Mouse (Mus musculus) left cerebral cortex, postnatal 10 days (tissue): Measurements from ENCODE around the gene Tmem150c. TPM values are rescaled to one million over a fixed set of nuclear protein-coding genes. Genes with fewer than 3 reads are reported as not detected.

ENCODE experiments used
- DNase-seq, 2 experiments: peaks; one replicate each; pipeline ENCODE4 v3.0.0; 2021 to 2022; ENCODE audit warnings: low spot score in 2 of 2, mixed read lengths in 1 of 2; ENCODE audit errors: extremely low spot score in 1 of 2
- intact Hi-C: fragments of 180-260 bp; cut with DNase I; formaldehyde crosslinking; loops from one replicate; pipeline ENCODE4 v1.15.1; 2025
- total RNA-seq, 2 experiments: library from RNA; stranded (reverse); gene quantifications; 2 replicates each; pipeline ENCODE4 v1.2.3; 2021

Gene Tmem150c
- total RNA-seq, 2 experiments from 2014 or later, result 67.9 to 80.0 TPM

DNA sequence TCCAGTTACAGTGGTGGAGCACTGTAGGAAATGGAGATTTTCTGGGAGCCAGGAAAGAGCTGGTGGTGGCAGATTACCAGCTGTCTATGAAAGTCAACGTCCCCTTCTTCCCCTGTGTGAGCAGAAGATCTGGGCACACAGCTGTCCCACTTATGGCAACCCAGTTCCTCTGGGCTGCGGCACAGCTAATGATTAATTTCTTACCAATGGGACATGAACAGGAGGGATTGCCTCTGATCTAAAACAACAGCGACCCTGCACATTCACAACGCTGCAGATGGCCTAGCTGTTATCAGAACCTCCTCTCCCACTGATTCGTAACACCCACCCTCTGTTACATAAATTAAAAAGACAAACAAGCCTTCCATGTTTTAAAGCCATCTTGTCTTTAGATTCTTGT lies 46.2 kb downstream of the Tmem150c start:
- DNase-seq, result no peak
- intact Hi-C loops, result no loop called here

GRCm38 (mm10) chr5:100110581-100110980 lies 49.0 kb downstream of the Tmem150c start:
- intact Hi-C loops, result no loop called here
- no peak for DNase-seq

DNA sequence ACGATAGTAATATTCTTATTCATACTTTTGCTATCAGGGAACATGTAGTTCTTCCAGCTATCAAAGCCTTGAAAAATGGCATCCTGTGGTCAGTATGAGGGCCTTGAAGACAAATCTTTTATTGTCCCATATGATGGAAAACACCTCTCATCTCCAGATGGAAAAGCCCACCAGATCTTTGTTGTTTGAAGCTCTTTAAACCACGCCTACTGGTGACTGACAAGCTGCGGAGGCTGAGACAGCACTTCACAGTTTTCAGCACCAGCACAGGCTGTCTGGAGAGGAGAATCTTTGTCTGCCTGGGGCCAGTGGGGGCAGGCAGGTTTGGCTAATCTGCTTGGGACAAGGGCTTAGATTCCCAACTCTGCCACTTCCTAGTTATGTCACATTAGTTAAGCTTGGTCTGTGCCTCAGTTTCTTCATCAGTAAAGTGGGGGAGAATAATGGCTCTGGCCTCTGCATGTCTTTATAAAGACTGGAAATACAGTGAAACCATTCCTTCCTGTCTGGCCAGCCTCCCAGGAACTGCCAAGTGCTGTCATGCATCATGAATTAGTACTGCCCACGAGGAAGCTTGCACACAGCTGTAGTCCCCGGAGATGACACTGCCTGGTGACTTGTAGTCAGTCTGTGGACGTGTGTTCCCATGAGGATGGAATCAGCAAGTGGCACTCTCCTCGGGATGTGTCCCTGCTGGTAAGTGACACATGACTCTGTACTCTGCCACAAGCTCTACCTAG lies 49.9 kb downstream of the Tmem150c start:
- DNase-seq, result peak in 1 of 2 experiments; percentile 32
- intact Hi-C loops, result no loop called here

DNA sequence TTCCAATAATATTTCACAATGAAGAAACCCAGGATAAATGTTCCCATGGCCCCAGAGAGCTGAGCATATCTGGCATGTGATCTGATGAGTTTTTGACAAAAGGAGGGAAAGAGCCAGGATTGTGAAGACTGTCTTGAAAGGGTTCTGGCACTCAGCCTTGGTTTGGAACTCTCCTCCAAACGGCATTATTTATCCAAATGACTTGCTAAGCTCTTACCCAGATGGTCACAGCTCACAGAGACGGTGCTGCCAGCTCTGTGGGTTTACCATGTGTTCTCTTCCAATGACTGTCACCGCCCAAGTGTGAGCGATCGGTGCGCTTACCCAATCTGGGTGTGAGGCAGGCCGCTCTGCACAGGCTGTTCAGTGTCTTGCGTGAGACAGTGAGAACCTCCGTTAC lies 50.7 kb downstream of the Tmem150c start:
- DNase-seq, result peak; percentile 50 to 78
- intact Hi-C loops, result no loop called here

DNA sequence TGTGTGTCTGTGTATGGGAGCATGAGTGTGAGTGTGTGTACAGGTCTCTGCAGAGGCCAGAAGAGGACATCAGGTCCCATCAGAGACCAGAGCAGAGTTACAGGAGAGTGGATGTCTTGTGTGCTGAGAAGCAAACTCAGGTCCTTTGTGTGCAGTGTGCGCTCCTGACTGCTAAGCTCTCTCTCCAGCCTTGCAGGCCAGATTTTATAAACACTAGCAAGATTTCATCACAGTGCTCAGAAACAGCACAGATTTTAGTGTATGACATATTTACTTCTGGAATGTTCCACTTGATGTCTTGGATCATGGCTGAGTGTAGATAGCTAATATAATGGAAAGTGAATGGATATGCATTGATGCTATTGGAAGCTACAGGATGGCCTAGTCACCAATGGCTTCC lies 57.2 kb downstream of the Tmem150c start:
- no peak for DNase-seq
- intact Hi-C loops, result no loop called here

- intact Hi-C loops, result no loop called here
- DNase-seq, result no peak
Observed at GRCm38 (mm10) chr5:100097967-100098366, 61.6 kb downstream of the Tmem150c start.

- intact Hi-C loops, result no loop called here
- DNase-seq, result no peak
Observed at GRCm38 (mm10) chr5:100096955-100097354, 62.7 kb downstream of the Tmem150c start.

- intact Hi-C loops, result no loop called here
- DNase-seq, result no peak
Observed at GRCm38 (mm10) chr5:100091602-100092001, 68.0 kb downstream of the Tmem150c start.

- no peak for DNase-seq
- intact Hi-C loops, result no loop called here
Observed at GRCm38 (mm10) chr5:100091263-100091594, 68.4 kb downstream of the Tmem150c start.

DNA sequence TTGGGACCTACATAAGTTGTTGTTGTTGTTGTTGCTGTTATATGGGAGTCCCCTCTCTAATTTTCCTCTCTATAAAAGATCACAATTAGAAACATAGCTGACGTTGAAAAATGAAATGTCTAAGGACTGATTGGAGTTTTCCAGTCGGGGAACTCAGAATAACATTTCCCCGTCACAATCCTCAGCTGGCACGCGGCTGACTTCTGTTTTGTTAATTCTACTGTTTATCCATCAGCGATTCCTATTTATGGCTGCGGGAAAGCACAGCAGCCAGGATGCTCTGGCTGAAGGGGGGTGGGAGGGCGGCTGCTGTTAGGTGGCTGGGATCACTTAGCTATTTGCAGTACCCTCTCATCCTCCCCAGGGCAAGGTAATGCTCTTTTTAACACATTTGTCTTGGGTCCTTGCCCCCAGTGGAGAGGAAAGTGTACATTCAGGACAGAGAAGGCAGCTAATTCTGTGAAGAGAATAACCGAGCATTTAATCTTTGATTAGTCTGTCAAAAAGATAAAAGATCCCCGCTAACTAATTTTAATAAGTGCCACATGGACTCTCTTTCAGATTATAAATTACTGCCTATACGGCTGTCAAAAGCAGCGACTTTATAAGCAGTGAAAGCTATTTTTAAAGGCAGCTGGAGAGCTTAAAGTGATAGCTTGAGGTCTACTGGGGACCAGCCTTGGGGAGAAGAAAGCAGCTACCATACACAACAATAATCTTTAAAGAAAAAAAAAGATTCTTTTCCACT lies 68.9 kb downstream of the Tmem150c start:
- intact Hi-C loops, result no loop called here
- no peak for DNase-seq

DNA sequence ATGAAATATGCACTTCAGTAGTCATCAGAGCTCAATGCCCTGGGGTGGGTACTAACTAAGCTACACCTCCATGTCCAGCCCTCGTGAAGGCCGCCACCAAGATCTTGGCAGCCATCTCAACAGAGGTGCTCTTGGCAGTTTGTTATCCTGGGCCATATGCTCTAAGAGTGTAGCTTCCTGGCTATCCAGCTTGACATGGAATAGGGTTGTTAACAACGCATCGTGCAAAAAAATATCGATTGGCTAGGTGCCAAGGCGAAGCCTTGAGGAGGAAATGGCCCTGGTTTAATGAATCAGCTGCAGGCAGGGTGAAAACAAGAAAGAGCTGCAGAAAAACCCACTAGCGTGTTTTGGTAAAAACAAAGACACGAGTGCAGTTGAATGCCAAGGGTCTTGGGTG lies 74.5 kb downstream of the Tmem150c start:
- DNase-seq, result no peak
- intact Hi-C loops, result no loop called here

- intact Hi-C loops, result loop anchor here (5.0 kb wide), 1 partner anchor 73 kb away; the partner anchor contains the start of gene Tmem150c
- no peak for DNase-seq
Observed at GRCm38 (mm10) chr5:100083953-100084562, 75.5 kb downstream of the Tmem150c start.

- intact Hi-C loops, result loop anchor here (5.0 kb wide), 1 partner anchor 75 kb away; the partner anchor contains the start of gene Tmem150c
- DNase-seq, result no peak
Observed at GRCm38 (mm10) chr5:100082006-100082405, 77.6 kb downstream of the Tmem150c start.

- no peak for DNase-seq
- intact Hi-C loops, result loop anchor here (5.0 kb wide), 1 partner anchor 77 kb away; the partner anchor contains the start of gene Tmem150c
Observed at GRCm38 (mm10) chr5:100079931-100080275, 79.7 kb downstream of the Tmem150c start.

- intact Hi-C loops, result no loop called here
- DNase-seq, result no peak
Observed at GRCm38 (mm10) chr5:100079040-100079930, 80.3 kb downstream of the Tmem150c start.

GRCm38 (mm10) chr5:100074571-100074970 lies 85.0 kb downstream of the Tmem150c start:
- intact Hi-C loops, result loop anchor here (5.0 kb wide), 1 partner anchor 228 kb away; no protein-coding TSS in a partner anchor
- no peak for DNase-seq

GRCm38 (mm10) chr5:100072557-100072956 lies 87.1 kb downstream of the Tmem150c start:
- DNase-seq, result no peak
- intact Hi-C loops, result loop anchor here (5.0 kb wide), 1 partner anchor 230 kb away; no protein-coding TSS in a partner anchor

DNA sequence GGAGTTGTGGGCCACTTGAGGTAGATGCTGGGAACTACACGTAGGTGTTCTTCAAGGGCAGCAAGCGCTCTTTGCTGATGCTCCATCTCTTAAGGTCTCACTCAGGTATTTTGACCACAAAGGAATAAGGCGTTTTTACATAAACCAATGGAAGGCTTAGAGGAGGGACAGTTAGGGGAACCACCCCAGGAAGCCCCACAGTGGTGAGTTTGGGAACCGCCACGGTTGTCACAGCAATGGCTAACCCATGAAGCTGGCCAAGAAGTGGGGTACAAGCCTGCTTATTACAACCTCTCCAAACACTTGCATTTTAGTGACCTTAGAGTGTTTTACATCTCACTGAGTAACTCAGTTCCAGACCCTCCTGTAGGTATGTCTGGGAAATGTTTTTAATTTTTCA lies 88.1 kb downstream of the Tmem150c start:
- intact Hi-C loops, result loop anchor here (2.0 to 5.0 kb wide), 2 partner anchors 169 to 231 kb away; no protein-coding TSS in a partner anchor
- DNase-seq, result no peak

- peak; percentile 80 to 82 for DNase-seq
- intact Hi-C loops, result loop anchor here (2.0 to 5.0 kb wide), 2 partner anchors 171 to 232 kb away; no protein-coding TSS in a partner anchor
Observed at GRCm38 (mm10) chr5:100070255-100070654, 89.4 kb downstream of the Tmem150c start.
